Mouse (Mus musculus): ENCODE results near the gene Pla1a.

Gene Pla1a

GRCm38 (mm10) chr16:38363657-38364056 is 69.3 kb downstream of the Pla1a start:
- DNase-seq: no peak

- no peak for DNase-seq
Observed at GRCm38 (mm10) chr16:38363256-38363595, 69.7 kb downstream of the Pla1a start.

- no peak for DNase-seq
Observed at GRCm38 (mm10) chr16:38362493-38363255, 70.3 kb downstream of the Pla1a start.

- DNase-seq: no peak
Observed at GRCm38 (mm10) chr16:38361933-38362332, 71.0 kb downstream of the Pla1a start, which contains the start of gene Popdc2. Gene Popdc2 (plus strand): TSS chr16:38362209.

GRCm38 (mm10) chr16:38360317-38360716 is 72.6 kb downstream of the Pla1a start:
- DNase-seq: no peak

- no peak for DNase-seq
Observed at GRCm38 (mm10) chr16:38359857-38360256, 73.1 kb downstream of the Pla1a start.

GRCm38 (mm10) chr16:38359241-38359640 is 73.7 kb downstream of the Pla1a start:
- no peak for DNase-seq

- DNase-seq: no peak
Observed at GRCm38 (mm10) chr16:38358256-38358812, 74.6 kb downstream of the Pla1a start.

- no peak for DNase-seq
Observed at GRCm38 (mm10) chr16:38354185-38354913, 78.6 kb downstream of the Pla1a start.

- DNase-seq: no peak
Observed at GRCm38 (mm10) chr16:38353642-38354041, 79.3 kb downstream of the Pla1a start.

- DNase-seq: no peak
Observed at GRCm38 (mm10) chr16:38352851-38353250, 80.1 kb downstream of the Pla1a start.

- DNase-seq: no peak
Observed at GRCm38 (mm10) chr16:38352031-38352430, 80.9 kb downstream of the Pla1a start.

- no peak for DNase-seq
Observed at GRCm38 (mm10) chr16:38350939-38351338, 82.0 kb downstream of the Pla1a start.

GRCm38 (mm10) chr16:38350361-38350855 is 82.5 kb downstream of the Pla1a start:
- DNase-seq: no peak

- no peak for DNase-seq
Observed at GRCm38 (mm10) chr16:38349881-38350280, 83.1 kb downstream of the Pla1a start.

- DNase-seq: no peak
Observed at GRCm38 (mm10) chr16:38348217-38348761, 84.7 kb downstream of the Pla1a start.

- no peak for DNase-seq
Observed at GRCm38 (mm10) chr16:38347588-38347987, 85.4 kb downstream of the Pla1a start.

GRCm38 (mm10) chr16:38346529-38347325 is 86.2 kb downstream of the Pla1a start, which contains the start of the genes Cox17 and Gm21987:
Gene Cox17 (plus strand): TSS chr16:38346991.
Gene Gm21987 (plus strand): TSS chr16:38347040.
- DNase-seq: peak; percentile 88
